Mouse (Mus musculus): ENCODE data around the gene Taar6. TPM values are rescaled to one million over a fixed set of nuclear protein-coding genes. Genes with fewer than 3 reads are reported as not detected.

Gene Taar6
- polyA plus RNA-seq (2012; rRNA removed; ENCODE audit: low replicate concordance), result not detected in 2 replicates

DNA sequence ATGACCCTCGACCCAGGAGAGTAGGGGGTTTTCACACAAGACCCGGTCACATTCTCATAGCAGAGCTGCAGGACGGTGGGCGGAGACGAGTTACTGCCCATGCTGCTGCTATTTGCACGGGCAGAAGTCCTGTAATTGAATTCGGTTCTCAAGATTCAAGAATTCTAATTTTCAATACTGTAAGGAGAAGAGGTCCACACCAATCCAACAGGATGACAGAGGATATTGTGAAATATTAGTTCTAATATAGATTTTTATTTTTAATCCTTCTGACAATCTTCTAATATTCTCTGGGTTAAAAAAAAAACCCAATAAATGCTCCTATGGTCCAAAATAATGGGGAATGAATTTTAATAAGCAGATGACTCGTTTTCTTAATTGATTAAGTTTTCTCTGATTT is at the start of gene Taar6:
TSS of gene Taar6 (minus strand) at position 101 of the 400 bp plus-strand sequence.

DNA sequence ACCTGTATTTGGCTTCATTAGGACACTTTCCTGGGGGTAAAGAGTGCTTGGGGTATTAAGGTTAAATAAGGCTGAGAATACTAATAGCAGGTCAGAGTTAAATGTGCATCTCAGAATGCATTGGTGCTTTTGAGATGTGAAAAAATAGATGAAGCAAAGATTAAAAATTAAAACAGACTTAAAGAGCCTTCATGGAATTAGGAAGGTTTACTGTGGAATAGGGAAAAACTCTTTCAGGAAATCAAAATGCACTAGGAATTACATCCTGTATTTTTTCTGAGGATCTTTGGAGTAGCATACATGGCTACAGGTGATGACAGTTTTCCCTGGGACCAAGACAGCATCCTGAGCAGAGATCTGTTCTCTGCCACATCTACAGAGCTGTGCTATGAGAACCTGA is 41.5 kb upstream of the Taar6 start, which contains the start of gene Taar7d:
TSS of gene Taar7d (plus strand) at position 301 of the 400 bp plus-strand sequence.

DNA sequence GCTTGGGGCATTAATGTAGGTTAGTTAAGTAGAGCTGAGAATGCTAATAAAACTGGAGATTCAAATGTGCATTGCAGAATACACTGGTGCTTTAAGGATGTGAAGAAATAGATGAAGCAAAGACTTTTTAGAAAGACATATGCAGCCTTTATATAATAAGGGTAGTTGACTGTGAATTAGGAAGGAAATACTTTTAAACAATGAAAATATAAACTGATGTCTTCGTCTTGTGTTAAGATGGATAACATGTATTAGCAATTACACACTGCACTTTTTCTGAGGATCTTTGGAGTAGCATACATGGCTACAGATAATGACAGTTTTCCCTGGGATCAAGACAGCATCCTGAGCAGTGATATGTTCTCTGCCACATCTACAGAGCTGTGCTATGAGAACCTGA is 14.2 kb upstream of the Taar6 start, which contains the start of gene Taar7b:
TSS of gene Taar7b (plus strand) at position 301 of the 400 bp plus-strand sequence.

DNA sequence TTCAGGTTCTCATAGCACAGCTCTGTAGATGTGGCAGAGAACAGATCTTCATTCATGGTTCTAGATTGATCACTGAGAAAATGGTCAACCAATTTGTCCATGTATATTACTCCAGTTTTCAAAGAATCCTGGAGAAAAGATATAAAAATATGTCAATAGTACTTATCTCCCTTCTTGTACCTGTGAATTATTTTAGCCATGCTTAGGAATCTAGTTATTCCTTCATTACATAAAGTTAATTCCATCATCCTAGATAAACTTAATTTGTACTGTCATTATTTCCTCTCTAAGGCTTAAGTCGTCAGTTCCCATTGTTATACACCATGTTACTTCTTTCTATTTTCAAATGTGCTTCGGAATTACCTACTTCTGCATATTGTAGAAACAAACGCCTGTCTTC is 7.9 kb upstream of the Taar6 start, which contains the start of gene Taar7a:
TSS of gene Taar7a (minus strand) at position 101 of the 400 bp plus-strand sequence.

DNA sequence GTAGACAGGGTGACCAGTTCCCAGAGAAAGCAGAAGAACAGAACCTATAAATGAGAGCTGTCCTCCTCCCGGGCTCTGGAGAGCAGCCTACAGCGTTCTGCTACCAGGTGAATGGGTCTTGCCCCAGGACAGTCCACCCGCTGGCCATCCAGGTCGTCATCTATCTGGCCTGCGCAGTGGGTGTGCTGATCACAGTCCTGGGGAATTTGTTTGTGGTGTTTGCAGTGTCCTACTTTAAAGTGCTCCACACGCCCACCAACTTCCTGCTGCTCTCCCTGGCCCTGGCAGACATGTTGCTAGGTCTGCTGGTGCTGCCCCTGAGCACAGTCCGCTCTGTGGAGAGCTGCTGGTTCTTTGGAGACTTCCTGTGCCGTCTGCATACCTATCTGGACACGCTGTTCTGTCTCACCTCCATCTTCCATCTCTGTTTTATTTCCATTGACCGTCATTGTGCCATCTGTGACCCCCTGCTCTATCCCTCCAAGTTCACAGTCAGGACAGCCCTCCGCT is 14.7 kb downstream of the Taar6 start, which contains the start of gene Taar5:
TSS of gene Taar5 (plus strand) at position 51 of the 510 bp plus-strand sequence.

DNA sequence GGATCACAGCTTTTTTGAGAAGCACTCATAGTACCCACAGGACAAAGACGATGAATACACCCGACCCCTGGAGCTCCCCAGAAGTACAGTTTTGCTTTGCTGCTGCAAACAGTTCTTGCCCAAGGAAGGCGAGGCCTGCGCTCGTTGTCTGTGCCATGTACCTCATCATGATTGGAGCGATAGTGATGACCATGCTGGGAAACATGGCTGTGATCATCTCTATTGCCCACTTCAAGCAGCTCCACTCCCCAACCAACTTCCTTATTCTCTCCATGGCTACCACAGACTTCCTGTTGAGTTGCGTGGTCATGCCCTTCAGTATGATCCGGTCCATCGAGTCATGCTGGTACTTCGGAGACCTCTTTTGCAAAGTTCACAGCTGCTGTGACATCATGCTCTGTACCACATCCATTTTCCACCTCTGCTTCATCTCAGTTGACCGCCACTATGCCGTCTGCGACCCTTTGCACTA is 25.0 kb downstream of the Taar6 start, which contains the start of gene Taar4:
TSS of gene Taar4 (plus strand) at position 51 of the 472 bp plus-strand sequence.

DNA sequence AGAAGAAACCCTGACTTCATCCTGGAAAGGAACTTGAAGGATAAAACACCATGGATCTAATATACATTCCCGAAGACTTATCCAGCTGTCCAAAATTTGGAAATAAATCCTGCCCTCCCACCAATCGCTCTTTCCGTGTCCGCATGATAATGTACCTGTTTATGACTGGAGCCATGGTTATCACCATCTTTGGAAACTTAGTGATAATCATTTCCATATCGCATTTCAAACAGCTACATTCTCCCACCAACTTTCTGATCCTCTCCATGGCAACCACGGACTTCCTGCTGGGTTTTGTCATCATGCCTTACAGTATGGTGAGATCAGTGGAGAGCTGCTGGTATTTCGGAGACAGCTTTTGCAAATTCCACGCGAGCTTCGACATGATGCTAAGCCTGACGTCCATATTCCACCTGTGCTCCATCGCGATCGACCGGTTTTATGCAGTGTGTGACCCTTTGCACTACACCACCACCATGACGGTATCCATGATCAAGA is 35.9 kb downstream of the Taar6 start, which contains the start of gene Taar3:
TSS of gene Taar3 (plus strand) at position 51 of the 498 bp plus-strand sequence.

DNA sequence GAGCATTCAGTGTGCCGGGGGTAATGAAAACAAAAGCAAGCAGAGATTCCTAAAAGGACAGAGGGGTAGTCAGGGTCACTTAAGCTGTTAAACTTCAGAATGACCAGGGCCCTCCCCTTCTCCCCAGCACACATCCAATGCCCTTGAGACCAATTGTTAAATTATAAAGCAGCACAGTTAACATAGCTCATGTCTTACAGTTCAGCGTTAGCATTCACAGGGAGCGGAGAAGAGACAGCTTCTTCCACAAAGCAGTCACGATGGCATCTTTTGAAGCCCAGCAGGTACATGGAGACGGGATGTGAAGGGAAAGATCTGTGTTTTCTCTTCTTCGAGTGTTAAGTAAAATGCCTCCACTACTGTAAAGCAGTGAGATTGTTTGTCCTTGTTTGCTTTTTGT is 47.1 kb downstream of the Taar6 start, which contains the start of gene Taar2:
TSS of gene Taar2 (plus strand) at position 261 of the 400 bp plus-strand sequence.

Other genes starting within 250 kb of the Taar6 start
- 949 and 1,914 TPM in 2 replicates for gene Rps12, start 198.4 kb downstream of the Taar6 start, polyA plus RNA-seq (2012; rRNA removed; ENCODE audit: low replicate concordance)
- gene Slc18b1, start 188.7 kb downstream of the Taar6 start, polyA plus RNA-seq (2012; rRNA removed; ENCODE audit: low replicate concordance), result 23.6 and 44.7 TPM in 2 replicates
- 11.5 and 34.9 TPM in 2 replicates for gene Vnn3, start 134.2 kb downstream of the Taar6 start, polyA plus RNA-seq (2012; rRNA removed; ENCODE audit: low replicate concordance)
- 3.1 TPM in 2 replicates for gene Vnn1, start 91.0 kb downstream of the Taar6 start, polyA plus RNA-seq (2012; rRNA removed; ENCODE audit: low replicate concordance)
- gene Taar1, start 65.3 kb downstream of the Taar6 start, polyA plus RNA-seq (2012; rRNA removed; ENCODE audit: low replicate concordance), result not detected in 2 replicates
- gene Taar2, start 47.1 kb downstream of the Taar6 start, polyA plus RNA-seq (2012; rRNA removed; ENCODE audit: low replicate concordance), result 0.11 TPM in 1 of 2 replicates, not detected in the other
- gene Taar3, start 36.1 kb downstream of the Taar6 start, polyA plus RNA-seq (2012; rRNA removed; ENCODE audit: low replicate concordance), result not detected in 2 replicates
- gene Taar4, start 25.2 kb downstream of the Taar6 start, polyA plus RNA-seq (2012; rRNA removed; ENCODE audit: low replicate concordance), result 0.14 TPM in 1 of 2 replicates, not detected in the other
- not detected in 2 replicates for gene Taar5, start 14.9 kb downstream of the Taar6 start, polyA plus RNA-seq (2012; rRNA removed; ENCODE audit: low replicate concordance)
- not detected in 2 replicates for gene Taar7a, start 7.8 kb upstream of the Taar6 start, polyA plus RNA-seq (2012; rRNA removed; ENCODE audit: low replicate concordance)
- gene Taar7b, start 14.3 kb upstream of the Taar6 start, polyA plus RNA-seq (2012; rRNA removed; ENCODE audit: low replicate concordance), result not detected in 2 replicates
- not detected in 2 replicates for gene Taar7d, start 41.6 kb upstream of the Taar6 start, polyA plus RNA-seq (2012; rRNA removed; ENCODE audit: low replicate concordance)
- not detected in 2 replicates for gene Taar7e, start 52.0 kb upstream of the Taar6 start, polyA plus RNA-seq (2012; rRNA removed; ENCODE audit: low replicate concordance)
- not detected in 2 replicates for gene Taar7f, start 63.9 kb upstream of the Taar6 start, polyA plus RNA-seq (2012; rRNA removed; ENCODE audit: low replicate concordance)
- not detected in 2 replicates for gene Taar8a, start 90.9 kb upstream of the Taar6 start, polyA plus RNA-seq (2012; rRNA removed; ENCODE audit: low replicate concordance)
- not detected in 2 replicates for gene Taar8b, start 106.6 kb upstream of the Taar6 start, polyA plus RNA-seq (2012; rRNA removed; ENCODE audit: low replicate concordance)
- gene Taar8c, start 116.3 kb upstream of the Taar6 start, polyA plus RNA-seq (2012; rRNA removed; ENCODE audit: low replicate concordance), result not detected in 2 replicates
- not detected in 2 replicates for gene Taar9, start 123.9 kb upstream of the Taar6 start, polyA plus RNA-seq (2012; rRNA removed; ENCODE audit: low replicate concordance)
- gene Stx7, start 163.7 kb upstream of the Taar6 start, polyA plus RNA-seq (2012; rRNA removed; ENCODE audit: low replicate concordance), result 63.4 and 63.9 TPM in 2 replicates
- gene Moxd1, start 237.9 kb upstream of the Taar6 start, polyA plus RNA-seq (2012; rRNA removed; ENCODE audit: low replicate concordance), result 0.85 and 7.1 TPM in 2 replicates

Data from subcutaneous adipose tissue, adult 2 months (tissue).